Mouse (Mus musculus): ENCODE measurements at regions not wholly inside any gene's neighbourhood (a gene's known extent, or its start where the extent isn't known, plus 50 kb on each side); places are given as distances from the start of the nearest gene placed in this dataset.
"Not testable (repeated sequence)": the region's sequence is repeated elsewhere in the genome, so short reads cannot be mapped to it uniquely, and the experiment has no call there.

GRCm38 (mm10) chr6:130954164-130954563, 293.0 kb downstream of the Klra2 start:
- DNase-seq (ENCODE audit: low spot score in 2 of 2): not testable (repeated sequence)

- DNase-seq (ENCODE audit: low spot score in 2 of 2): peak in 1 of 2 experiments; percentile 1
These were observed 310.4 kb downstream of the Klra2 start for GRCm38 (mm10) chr6:130936799-130937198.
